In genomic region chr16:17410209-17410608, GRCm38 (mm10) we compare ENCODE assay signal across 12 mouse cellular contexts. TPM values are rescaled to one million over a fixed set of nuclear protein-coding genes. Genes with fewer than 3 reads are reported as not detected.
DNase-seq lines count a peak whose midpoint lies in the region; ATAC-seq and TF ChIP-seq lines count a peak whose summit lies in the region.
"Had no signal": no experiment of that assay in that cellular context is flagged by ENCODE, and none has a peak within 500 bp of the region (broad histone marks: within the 10 kb centered on the region; RNA-seq: fewer than 3 reads in every experiment).

No protein-coding gene starts in this region.

- TF ChIP-seq CTCF in bone marrow, adult 2 months (IDR thresholded peaks at IDR 0.05; ENCODE audit: control insufficient read depth, insufficient read depth, low read length): no peak
- no peak for TF ChIP-seq CTCF in liver, postnatal 0 days (IDR thresholded peaks at IDR 0.05; ENCODE audit: low read depth)

- peak; percentile 19 for DNase-seq in kidney, adult 11 months
- DNase-seq in heart, postnatal 4 days: peak; percentile 26
- DNase-seq in liver, postnatal 0 days: peak; percentile 38
- DNase-seq in left cerebral cortex, postnatal 36 days (ENCODE audit: low spot score in 2 of 2): no peak
- DNase-seq in frontal cortex, postnatal 10 days (ENCODE audit: low spot score in 2 of 2): no peak
- DNase-seq: layer of hippocampus, postnatal 36 days; thymus, postnatal 4 days had no signal

- no peaks in the 10 kb centered on the region for H3K9me3 ChIP-seq in kidney, embryonic 15.5 days (replicated peaks)
- H3K9me3 ChIP-seq in liver, postnatal 0 days (ENCODE audit: low read length): no peaks in the 10 kb centered on the region
- no peaks in the 10 kb centered on the region for H3K9me3 ChIP-seq in hindbrain, embryonic 12.5 days (replicated peaks)
- H3K9me3 ChIP-seq: forebrain, embryonic 15.5 days had no signal

- H3K4me2 ChIP-seq in kidney, embryonic 15.5 days: no peak overlapping the region
- 0 out of 2 replicates have a peak overlapping the region, but pooled peaks have one; percentile 14 for H3K4me2 ChIP-seq in liver, postnatal 0 days (ENCODE audit: low read depth, low read length)
- H3K4me2 ChIP-seq in hindbrain, embryonic 12.5 days (replicated peaks): no peak overlapping the region
- H3K4me2 ChIP-seq: forebrain, embryonic 15.5 days had no signal

- TF ChIP-seq POLR2A in bone marrow, adult 2 months (IDR thresholded peaks at IDR 0.05; ENCODE audit: borderline replicate concordance, control insufficient read depth, low read depth, low read length): no peak

- no peaks in the 10 kb centered on the region for H3K27me3 ChIP-seq in kidney, embryonic 15.5 days
- no peaks in the 10 kb centered on the region for H3K27me3 ChIP-seq in liver, postnatal 0 days (ENCODE audit: insufficient read depth, low read length)
- no peaks in the 10 kb centered on the region for H3K27me3 ChIP-seq in hindbrain, embryonic 12.5 days
- H3K27me3 ChIP-seq: forebrain, embryonic 15.5 days had no signal

- intact Hi-C loops in left cerebral cortex, postnatal 36 days (cut with DNase I): no loop called here

- no peak overlapping the region for H3K4me3 ChIP-seq in kidney, embryonic 15.5 days (replicated peaks)
- H3K4me3 ChIP-seq in bone marrow, adult 2 months (replicated peaks; ENCODE audit: control insufficient read depth, low read depth, low read length): no peak overlapping the region
- no peak overlapping the region for H3K4me3 ChIP-seq in liver, postnatal 0 days (ENCODE audit: low read depth, low read length)
- H3K4me3 ChIP-seq in hindbrain, embryonic 12.5 days: no peak overlapping the region
- H3K4me3 ChIP-seq: forebrain, embryonic 15.5 days had no signal

- WGBS in kidney, embryonic 15.5 days: 40% methylated on average over 4 of the region's 4 CpGs
- WGBS in bone marrow, adult 2 months: 38% methylated on average over 4 of the region's 4 CpGs
- WGBS in liver, postnatal 0 days (ENCODE audit: insufficient replicate concordance): 35% methylated on average over 4 of the region's 4 CpGs
- WGBS in hindbrain, embryonic 12.5 days: 76% methylated on average over 4 of the region's 4 CpGs

- no peak overlapping the region for H3K9ac ChIP-seq in kidney, embryonic 15.5 days
- H3K9ac ChIP-seq in liver, postnatal 0 days (replicated peaks): no peak overlapping the region
- H3K9ac ChIP-seq in hindbrain, embryonic 12.5 days: no peak overlapping the region
- H3K9ac ChIP-seq: forebrain, embryonic 15.5 days had no signal

- ATAC-seq in kidney, embryonic 15.5 days (replicated peaks; ENCODE audit: low FRiP score): no peak
- no peak for ATAC-seq in liver, postnatal 0 days
- ATAC-seq in hindbrain, embryonic 12.5 days (ENCODE audit: low FRiP score): no peak
- ATAC-seq: forebrain, embryonic 15.5 days; lung, postnatal 0 days had no signal

- no peak overlapping the region for H3K27ac ChIP-seq in kidney, embryonic 15.5 days
- H3K27ac ChIP-seq in bone marrow, adult 2 months (ENCODE audit: control insufficient read depth, insufficient read depth, low read depth, low read length, poor library complexity): peak overlapping the region; percentile 16
- peak overlapping the region; percentile 79 for H3K27ac ChIP-seq in liver, postnatal 0 days (ENCODE audit: low read depth)
- no peak overlapping the region for H3K27ac ChIP-seq in hindbrain, embryonic 12.5 days
- H3K27ac ChIP-seq: forebrain, embryonic 15.5 days had no signal

- no peak for TF ChIP-seq EP300 in liver, postnatal 0 days (IDR thresholded peaks at IDR 0.05; ENCODE audit: low read depth)

- H3K36me3 ChIP-seq in kidney, embryonic 15.5 days: no peaks in the 10 kb centered on the region
- 0 out of 2 replicates have a peak, but pooled peaks cover 2% of the 10 kb centered on the region for H3K36me3 ChIP-seq in liver, postnatal 0 days (replicated peaks; ENCODE audit: insufficient read depth, low read length)
- no peaks in the 10 kb centered on the region for H3K36me3 ChIP-seq in hindbrain, embryonic 12.5 days
- H3K36me3 ChIP-seq: forebrain, embryonic 15.5 days had no signal

- H3K4me1 ChIP-seq in kidney, embryonic 15.5 days: peaks cover 13% of the 10 kb centered on the region
- H3K4me1 ChIP-seq in bone marrow, adult 2 months (ENCODE audit: control insufficient read depth, insufficient read depth, low read length): peaks cover 7% of the 10 kb centered on the region; the same call in 1 of the 2 replicates
- H3K4me1 ChIP-seq in liver, postnatal 0 days (ENCODE audit: insufficient read depth): peaks cover 27% of the 10 kb centered on the region
- H3K4me1 ChIP-seq in hindbrain, embryonic 12.5 days: peaks cover 7% of the 10 kb centered on the region

RNA-seq across cellular contexts. Expression of gene Pi4ka, which starts 4.1 kb away (rescaled TPM):
- polyA plus RNA-seq in kidney, embryonic 15.5 days (2015; fragmentation: Nextera tagmentation; extraction: Ambion mirVana): 30.9 and 39.7 TPM in 2 replicates
- polyA plus RNA-seq in bone marrow, adult 2 months (2011; ENCODE audit: insufficient read depth, insufficient read length, low replicate concordance, missing spikeins): 26.4 and 46.1 TPM in 2 replicates
- 10 to 100 TPM; 55.8 to 56.5 TPM for total RNA-seq in heart, postnatal 4 days (2021)
- 7.3 and 8.1 TPM in 2 replicates for polyA plus RNA-seq in liver, postnatal 0 days (2015; fragmentation: Nextera tagmentation; extraction: Ambion mirVana)
- total RNA-seq in left cerebral cortex, postnatal 36 days (2021): 100 to 1,000 TPM; 346 to 353 TPM
- 64.8 and 72.8 TPM in 2 replicates for polyA plus RNA-seq in hindbrain, embryonic 12.5 days (2016; fragmentation: Nextera tagmentation; extraction: Ambion mirVana)

RNA-seq across cellular contexts. Expression of gene Snap29, which starts 4.4 kb away (rescaled TPM):
- polyA plus RNA-seq in kidney, embryonic 15.5 days (2015; fragmentation: Nextera tagmentation; extraction: Ambion mirVana): 14.2 and 15.2 TPM in 2 replicates
- polyA plus RNA-seq in bone marrow, adult 2 months (2011; ENCODE audit: insufficient read depth, insufficient read length, low replicate concordance, missing spikeins): 7.7 and 14.5 TPM in 2 replicates
- total RNA-seq in heart, postnatal 4 days (2021): 10 to 100 TPM; 15.7 to 16.3 TPM
- 7.1 and 7.2 TPM in 2 replicates for polyA plus RNA-seq in liver, postnatal 0 days (2015; fragmentation: Nextera tagmentation; extraction: Ambion mirVana)
- total RNA-seq in left cerebral cortex, postnatal 36 days (2021): 10 to 100 TPM; 19.7 to 20.5 TPM
- polyA plus RNA-seq in hindbrain, embryonic 12.5 days (2016; fragmentation: Nextera tagmentation; extraction: Ambion mirVana): 19.8 and 20.4 TPM in 2 replicates

RNA-seq across cellular contexts. Expression of gene Crkl, which starts 41.6 kb away (rescaled TPM):
- polyA plus RNA-seq in kidney, embryonic 15.5 days (2015; fragmentation: Nextera tagmentation; extraction: Ambion mirVana): 68.9 and 72.6 TPM in 2 replicates
- polyA plus RNA-seq in bone marrow, adult 2 months (2011; ENCODE audit: insufficient read depth, insufficient read length, low replicate concordance, missing spikeins): 10.5 and 18.7 TPM in 2 replicates
- total RNA-seq in heart, postnatal 4 days (2021): 10 to 100 TPM; 31.6 to 34.4 TPM
- polyA plus RNA-seq in liver, postnatal 0 days (2015; fragmentation: Nextera tagmentation; extraction: Ambion mirVana): 20.1 and 24.4 TPM in 2 replicates
- total RNA-seq in left cerebral cortex, postnatal 36 days (2021): 10 to 100 TPM; 30.8 to 34.0 TPM
- 87.1 and 98.9 TPM in 2 replicates for polyA plus RNA-seq in hindbrain, embryonic 12.5 days (2016; fragmentation: Nextera tagmentation; extraction: Ambion mirVana)

Comparison
In these comparisons a context has a peak if more than half of its experiments do, and no peak if none do; other contexts are left out.
1. DNase-seq: peak in kidney, adult 11 months (single experiment), heart, postnatal 4 days (single experiment) and liver, postnatal 0 days (single experiment); none in left cerebral cortex, postnatal 36 days (0 of 2) and frontal cortex, postnatal 10 days (0 of 2).
2. H3K27ac ChIP-seq: peak in bone marrow, adult 2 months (single experiment) and liver, postnatal 0 days (single experiment); none in kidney, embryonic 15.5 days (single experiment) and hindbrain, embryonic 12.5 days (single experiment).